Mouse (Mus musculus) spleen, adult 12 weeks (tissue): ENCODE data around the gene Olfr1352.
"Not testable (repeated sequence)": the region's sequence is repeated elsewhere in the genome, so short reads cannot be mapped to it uniquely, and the experiment has no call there.

Source experiments
- DNase-seq: peaks from one replicate; pipeline ENCODE4 v3.0.0; 2022; ENCODE audit warnings: low spot score

Olfr1352 gene

GRCm38 (mm10) chr10:78980750-78981149 is at the start of gene Olfr1352:
Olfr1352 (plus strand) TSS chr10:78981050.
- no peak for DNase-seq

GRCm38 (mm10) chr10:78950336-78950735 is 30.5 kb upstream of the Olfr1352 start, which contains the start of gene Olfr8:
Olfr8 (plus strand) TSS chr10:78950636.
- not testable (repeated sequence) for DNase-seq

- not testable (repeated sequence) for DNase-seq
Observed at GRCm38 (mm10) chr10:78963009-78963408, 17.8 kb upstream of the Olfr1352 start, which contains the start of gene Olfr1353. Olfr1353 (plus strand) TSS chr10:78963309.

GRCm38 (mm10) chr10:79012172-79012571 is 31.3 kb downstream of the Olfr1352 start, which contains the start of gene Olfr1351:
Olfr1351 (plus strand) TSS chr10:79012472.
- DNase-seq, result no peak

GRCm38 (mm10) chr10:79028441-79028840 is 47.6 kb downstream of the Olfr1352 start, which contains the start of gene Olfr57:
Olfr57 (plus strand) TSS chr10:79028741.
- DNase-seq, result no peak
